Mouse (Mus musculus): ENCODE measurements around the gene Ski.

Gene Ski

GRCm38 (mm10) chr4:155150276-155151113 is 71.9 kb downstream of the Ski start:
- peak; percentile 86 for DNase-seq (ENCODE audit: low read depth, low spot score)

GRCm38 (mm10) chr4:155149941-155150275 is 72.5 kb downstream of the Ski start:
- no peak for DNase-seq (ENCODE audit: low read depth, low spot score)

- DNase-seq (ENCODE audit: low read depth, low spot score) = peak; percentile 94
These were observed 73.3 kb downstream of the Ski start for GRCm38 (mm10) chr4:155148910-155149698.

GRCm38 (mm10) chr4:155148453-155148852 is 73.9 kb downstream of the Ski start:
- DNase-seq (ENCODE audit: low read depth, low spot score) = no peak

GRCm38 (mm10) chr4:155146107-155146823 is 76.1 kb downstream of the Ski start:
- no peak for DNase-seq (ENCODE audit: low read depth, low spot score)

GRCm38 (mm10) chr4:155144548-155145180 is 77.7 kb downstream of the Ski start:
- DNase-seq (ENCODE audit: low read depth, low spot score) = no peak

GRCm38 (mm10) chr4:155143871-155144502 is 78.4 kb downstream of the Ski start:
- DNase-seq (ENCODE audit: low read depth, low spot score) = peak; percentile 90

- DNase-seq (ENCODE audit: low read depth, low spot score) = no peak
These were observed 79.0 kb downstream of the Ski start for GRCm38 (mm10) chr4:155143411-155143810.

- no peak for DNase-seq (ENCODE audit: low read depth, low spot score)
These were observed 79.6 kb downstream of the Ski start for GRCm38 (mm10) chr4:155142836-155143235.

GRCm38 (mm10) chr4:155140795-155141265 is 81.6 kb downstream of the Ski start:
- peak; percentile 95 for DNase-seq (ENCODE audit: low read depth, low spot score)

- DNase-seq (ENCODE audit: low read depth, low spot score) = no peak
These were observed 82.2 kb downstream of the Ski start for GRCm38 (mm10) chr4:155140150-155140549.

GRCm38 (mm10) chr4:155139281-155140045 is 82.9 kb downstream of the Ski start:
- DNase-seq (ENCODE audit: low read depth, low spot score) = no peak

- DNase-seq (ENCODE audit: low read depth, low spot score) = no peak
These were observed 83.9 kb downstream of the Ski start for GRCm38 (mm10) chr4:155138451-155138850.

- DNase-seq (ENCODE audit: low read depth, low spot score) = no peak
These were observed 84.5 kb downstream of the Ski start for GRCm38 (mm10) chr4:155137891-155138290.

GRCm38 (mm10) chr4:155135909-155136585 is 86.3 kb downstream of the Ski start:
- no peak for DNase-seq (ENCODE audit: low read depth, low spot score)

GRCm38 (mm10) chr4:155134686-155135172 is 87.7 kb downstream of the Ski start:
- DNase-seq (ENCODE audit: low read depth, low spot score) = no peak

- no peak for DNase-seq (ENCODE audit: low read depth, low spot score)
These were observed 88.6 kb downstream of the Ski start for GRCm38 (mm10) chr4:155133658-155134417.

GRCm38 (mm10) chr4:155133188-155133587 is 89.2 kb downstream of the Ski start:
- no peak for DNase-seq (ENCODE audit: low read depth, low spot score)

GRCm38 (mm10) chr4:155130616-155131015 is 91.8 kb downstream of the Ski start:
- no peak for DNase-seq (ENCODE audit: low read depth, low spot score)
